Mouse (Mus musculus): ENCODE measurements around the gene Micu2. TPM values are rescaled to one million over a fixed set of nuclear protein-coding genes. Genes with fewer than 3 reads are reported as not detected.

Micu2 gene
- polyA plus RNA-seq, 2 experiments = 13.6 to 25.6 TPM

GRCm38 (mm10) chr14:57991761-57992160 lies 7.3 kb downstream of the Micu2 start:
- DNase-seq (ENCODE audit: low read depth in 3 of 3, low spot score in 3 of 3) (no peak), ATAC-seq (ENCODE audit: insufficient read depth) (no peak)
- H3K9ac ChIP-seq (replicated peaks) = no peak overlapping the region
- no peak overlapping the region for H3K4me3 ChIP-seq (ENCODE audit: insufficient read depth in 1 of 2, low read depth in 2 of 2, low read length in 2 of 2)
- no peaks in the 10 kb centered on the region for H3K4me1 ChIP-seq (replicated peaks; ENCODE audit: control insufficient read depth in 2 of 2, insufficient read depth in 2 of 2, low read length in 1 of 2)
- no peaks in the 10 kb centered on the region for H3K27me3 ChIP-seq (ENCODE audit: control insufficient read depth, insufficient read depth, low read length)
- no peak overlapping the region for H3K27ac ChIP-seq
- no peaks in the 10 kb centered on the region for H3K9me3 ChIP-seq (ENCODE audit: control insufficient read depth, low read length)
- TF ChIP-seq CTCF (IDR thresholded peaks at IDR 0.05; ENCODE audit: low read depth) = no peak
- TF ChIP-seq EP300 (IDR thresholded peaks at IDR 0.05; ENCODE audit: low read depth) = no peak
- H3K36me3 ChIP-seq (replicated peaks; ENCODE audit: control insufficient read depth, insufficient read depth, low read depth) = no peaks in the 10 kb centered on the region
- H3K4me2 ChIP-seq (ENCODE audit: low read depth) = no peak overlapping the region

GRCm38 (mm10) chr14:57989162-57989561 lies 9.9 kb downstream of the Micu2 start:
- ATAC-seq (ENCODE audit: insufficient read depth) (no peak), DNase-seq (ENCODE audit: low read depth in 3 of 3, low spot score in 3 of 3) (no peak)
- Histone ChIP-seq H3K27ac (no peak overlapping the region), H3K27me3 (ENCODE audit: control insufficient read depth, insufficient read depth, low read length) (no peaks in the 10 kb centered on the region), H3K4me2 (ENCODE audit: low read depth) (no peak overlapping the region), H3K9me3 (ENCODE audit: control insufficient read depth, low read length) (no peaks in the 10 kb centered on the region), H3K9ac (replicated peaks) (no peak overlapping the region), H3K4me1 (replicated peaks; ENCODE audit: control insufficient read depth in 2 of 2, insufficient read depth in 2 of 2, low read length in 1 of 2) (no peaks in the 10 kb centered on the region), H3K4me3 (ENCODE audit: insufficient read depth in 1 of 2, low read depth in 2 of 2, low read length in 2 of 2) (no peak overlapping the region), H3K36me3 (replicated peaks; ENCODE audit: control insufficient read depth, insufficient read depth, low read depth) (no peaks in the 10 kb centered on the region)
- TF ChIP-seq CTCF (IDR thresholded peaks at IDR 0.05; ENCODE audit: low read depth) (no peak), EP300 (IDR thresholded peaks at IDR 0.05; ENCODE audit: low read depth) (no peak)
- WGBS (ENCODE audit: insufficient replicate concordance) = 75% methylated on average over 2 of the region's 2 CpGs

- Histone ChIP-seq H3K9ac (replicated peaks) (no peak overlapping the region), H3K36me3 (replicated peaks; ENCODE audit: control insufficient read depth, insufficient read depth, low read depth) (no peaks in the 10 kb centered on the region), H3K4me2 (ENCODE audit: low read depth) (no peak overlapping the region), H3K27me3 (ENCODE audit: control insufficient read depth, insufficient read depth, low read length) (no peaks in the 10 kb centered on the region), H3K9me3 (ENCODE audit: control insufficient read depth, low read length) (no peaks in the 10 kb centered on the region), H3K27ac (no peak overlapping the region), H3K4me1 (replicated peaks; ENCODE audit: control insufficient read depth in 2 of 2, insufficient read depth in 2 of 2, low read length in 1 of 2) (peaks cover 0 to 4% of the 10 kb centered on the region in 2 experiments; a peak in 1 of 4 replicates), H3K4me3 (ENCODE audit: insufficient read depth in 1 of 2, low read depth in 2 of 2, low read length in 2 of 2) (no peak overlapping the region)
- DNase-seq (ENCODE audit: low read depth in 3 of 3, low spot score in 3 of 3) (no peak), ATAC-seq (ENCODE audit: insufficient read depth) (no peak)
- TF ChIP-seq EP300 (IDR thresholded peaks at IDR 0.05; ENCODE audit: low read depth) = no peak
- TF ChIP-seq CTCF (IDR thresholded peaks at IDR 0.05; ENCODE audit: low read depth) = no peak
- WGBS (ENCODE audit: insufficient replicate concordance) = 73% methylated on average over 2 of the region's 2 CpGs
These were observed 13.3 kb downstream of the Micu2 start for GRCm38 (mm10) chr14:57985780-57986179.

- no peak overlapping the region for H3K4me3 ChIP-seq (ENCODE audit: insufficient read depth in 1 of 2, low read depth in 2 of 2, low read length in 2 of 2)
- ATAC-seq (ENCODE audit: insufficient read depth) = no peak
- H3K36me3 ChIP-seq (replicated peaks; ENCODE audit: control insufficient read depth, insufficient read depth, low read depth) = no peaks in the 10 kb centered on the region
- TF ChIP-seq EP300 (IDR thresholded peaks at IDR 0.05; ENCODE audit: low read depth) (no peak), CTCF (IDR thresholded peaks at IDR 0.05; ENCODE audit: low read depth) (no peak)
- H3K27me3 ChIP-seq (ENCODE audit: control insufficient read depth, insufficient read depth, low read length) = no peaks in the 10 kb centered on the region
- H3K9me3 ChIP-seq (ENCODE audit: control insufficient read depth, low read length) = no peaks in the 10 kb centered on the region
- WGBS (ENCODE audit: insufficient replicate concordance) = 51% methylated on average over 7 of the region's 7 CpGs
- peaks cover 0 to 4% of the 10 kb centered on the region in 2 experiments; a peak in 1 of 4 replicates for H3K4me1 ChIP-seq (replicated peaks; ENCODE audit: control insufficient read depth in 2 of 2, insufficient read depth in 2 of 2, low read length in 1 of 2)
- H3K4me2 ChIP-seq (ENCODE audit: low read depth) = no peak overlapping the region
- H3K9ac ChIP-seq (replicated peaks) = no peak overlapping the region
- no peak overlapping the region for H3K27ac ChIP-seq
- DNase-seq (ENCODE audit: low read depth in 3 of 3, low spot score in 3 of 3) = no peak
These were observed 16.6 kb downstream of the Micu2 start for GRCm38 (mm10) chr14:57982450-57982849.

GRCm38 (mm10) chr14:57981720-57982418 lies 17.2 kb downstream of the Micu2 start:
- no peak overlapping the region for H3K4me3 ChIP-seq (ENCODE audit: insufficient read depth in 1 of 2, low read depth in 2 of 2, low read length in 2 of 2)
- 47% methylated on average over 14 of the region's 14 CpGs for WGBS (ENCODE audit: insufficient replicate concordance)
- H3K4me1 ChIP-seq (replicated peaks; ENCODE audit: control insufficient read depth in 2 of 2, insufficient read depth in 2 of 2, low read length in 1 of 2) = peaks cover 0 to 4% of the 10 kb centered on the region in 2 experiments; a peak in 1 of 4 replicates
- TF ChIP-seq CTCF (IDR thresholded peaks at IDR 0.05; ENCODE audit: low read depth) (no peak), EP300 (IDR thresholded peaks at IDR 0.05; ENCODE audit: low read depth) (no peak)
- H3K9me3 ChIP-seq (ENCODE audit: control insufficient read depth, low read length) = no peaks in the 10 kb centered on the region
- H3K9ac ChIP-seq (replicated peaks) = no peak overlapping the region
- no peak overlapping the region for H3K4me2 ChIP-seq (ENCODE audit: low read depth)
- H3K36me3 ChIP-seq (replicated peaks; ENCODE audit: control insufficient read depth, insufficient read depth, low read depth) = no peaks in the 10 kb centered on the region
- no peaks in the 10 kb centered on the region for H3K27me3 ChIP-seq (ENCODE audit: control insufficient read depth, insufficient read depth, low read length)
- no peak overlapping the region for H3K27ac ChIP-seq
- ATAC-seq (ENCODE audit: insufficient read depth) = no peak
- no peak for DNase-seq (ENCODE audit: low read depth in 3 of 3, low spot score in 3 of 3)

Measured in liver, embryonic 14.5 days (tissue).